Mouse (Mus musculus) natural killer cell, adult 2 months (primary cell): ENCODE results near the gene Slco1c1.

Experiments
- DNase-seq, 2 experiments: peaks; one replicate each; pipeline ENCODE4 v3.0.0; 2022; ENCODE audit warnings: low spot score in 2 of 2

Gene Slco1c1

GRCm38 (mm10) chr6:141523747-141524640, at the start of gene Slco1c1:
Gene Slco1c1 (plus strand): TSS chr6:141524368.
- no peak for DNase-seq

- DNase-seq, result no peak
Observed at GRCm38 (mm10) chr6:141474696-141475095, 49.5 kb upstream of the Slco1c1 start.

- no peak for DNase-seq
Observed at GRCm38 (mm10) chr6:141485302-141486021, 38.7 kb upstream of the Slco1c1 start.

GRCm38 (mm10) chr6:141487266-141487665, 36.9 kb upstream of the Slco1c1 start:
- DNase-seq, result no peak

- DNase-seq, result no peak
Observed at GRCm38 (mm10) chr6:141488619-141489018, 35.5 kb upstream of the Slco1c1 start.

- no peak for DNase-seq
Observed at GRCm38 (mm10) chr6:141494909-141495308, 29.3 kb upstream of the Slco1c1 start.

- no peak for DNase-seq
Observed at GRCm38 (mm10) chr6:141495634-141496418, 28.3 kb upstream of the Slco1c1 start.

GRCm38 (mm10) chr6:141499511-141499910, 24.7 kb upstream of the Slco1c1 start:
- no peak for DNase-seq

- no peak for DNase-seq
Observed at GRCm38 (mm10) chr6:141501171-141501570, 23.0 kb upstream of the Slco1c1 start.

- DNase-seq, result no peak
Observed at GRCm38 (mm10) chr6:141522541-141522940, 1.6 kb upstream of the Slco1c1 start.

GRCm38 (mm10) chr6:141525787-141526186, 1.6 kb downstream of the Slco1c1 start:
- no peak for DNase-seq

GRCm38 (mm10) chr6:141530865-141531264, 6.7 kb downstream of the Slco1c1 start:
- DNase-seq, result no peak

GRCm38 (mm10) chr6:141537298-141537697, 13.1 kb downstream of the Slco1c1 start:
- DNase-seq, result no peak

- DNase-seq, result no peak
Observed at GRCm38 (mm10) chr6:141541136-141541535, 17.0 kb downstream of the Slco1c1 start.

GRCm38 (mm10) chr6:141543344-141543743, 19.2 kb downstream of the Slco1c1 start:
- no peak for DNase-seq

- no peak for DNase-seq
Observed at GRCm38 (mm10) chr6:141558118-141558517, 34.0 kb downstream of the Slco1c1 start.

GRCm38 (mm10) chr6:141567366-141567765, 43.2 kb downstream of the Slco1c1 start:
- no peak for DNase-seq

GRCm38 (mm10) chr6:141567852-141568558, 43.8 kb downstream of the Slco1c1 start:
- no peak for DNase-seq

- no peak for DNase-seq
Observed at GRCm38 (mm10) chr6:141568559-141568946, 44.4 kb downstream of the Slco1c1 start.

- no peak for DNase-seq
Observed at GRCm38 (mm10) chr6:141576646-141577200, 52.6 kb downstream of the Slco1c1 start.

- no peak for DNase-seq
Observed at GRCm38 (mm10) chr6:141584791-141585403, 60.7 kb downstream of the Slco1c1 start.
